Mouse (Mus musculus) midbrain, postnatal 0 days (tissue): ENCODE results near the gene Prex1. TPM values are rescaled to one million over a fixed set of nuclear protein-coding genes. Genes with fewer than 3 reads are reported as not detected.

Experiments
- ATAC-seq: fragments of 200-750 bp; cut with Nextera tagmentation; 2 replicates; pipeline ENCODE4 v1.8.0; 2017; ENCODE audit warnings: moderate number of reproducible peaks, mild to moderate bottlenecking, moderate TSS enrichment, moderate library complexity; ENCODE audit not compliant: low FRiP score
- DNase-seq: peaks from one replicate; pipeline ENCODE4 v3.0.0-alpha.2; 2015; ENCODE audit warnings: low spot score
- H3K27ac ChIP-seq: fragments of 300-500 bp; sonication (generic); 2 replicates; pipeline ENCODE4 v1.5.1; 2014; ENCODE audit warnings: low read depth, mild to moderate bottlenecking, low read length, mixed read lengths
- H3K27me3 ChIP-seq: fragments of 300-500 bp; sonication (generic); 2 replicates; pipeline ENCODE4 v1.6.1; 2014; ENCODE audit warnings: low read length, control low read depth, mixed read lengths; ENCODE audit not compliant: insufficient read depth
- H3K36me3 ChIP-seq: fragments of 300-500 bp; sonication (generic); 2 replicates; pipeline ENCODE4 v1.6.1; 2014; ENCODE audit warnings: low read length, control low read depth, mixed read lengths; ENCODE audit not compliant: insufficient read depth
- H3K4me1 ChIP-seq: fragments of 300-500 bp; sonication (generic); 2 replicates; pipeline ENCODE4 v1.6.1; 2014; ENCODE audit warnings: mild to moderate bottlenecking, control low read depth, antibody characterized with exemption, low read length, mixed read lengths; ENCODE audit not compliant: insufficient read depth
- H3K4me2 ChIP-seq: fragments of 300-500 bp; sonication (generic); 2 replicates; pipeline ENCODE4 v1.6.1; 2014; ENCODE audit warnings: low read depth, mild to moderate bottlenecking, low read length, mixed read lengths; ENCODE audit not compliant: poor library complexity, severe bottlenecking
- H3K4me3 ChIP-seq: fragments of 300-500 bp; sonication (generic); 2 replicates; pipeline ENCODE4 v1.5.1; 2014; ENCODE audit warnings: low read depth, mild to moderate bottlenecking, low read length, moderate library complexity
- H3K9ac ChIP-seq: fragments of 300-500 bp; sonication (generic); replicated peaks from 2 replicates; pipeline ENCODE4 v1.6.1; 2014; ENCODE audit warnings: mild to moderate bottlenecking, low read length, moderate library complexity, mixed read lengths; ENCODE audit not compliant: poor library complexity, severe bottlenecking
- H3K9me3 ChIP-seq: fragments of 300-500 bp; sonication (generic); 2 replicates; pipeline ENCODE4 v1.6.1; 2016; ENCODE audit warnings: low read length, control low read depth
- CTCF ChIP-seq: IDR thresholded peaks from 2 replicates; pipeline ENCODE4 v1.5.1; 2016; ENCODE audit warnings: antibody characterized with exemption, mild to moderate bottlenecking
- WGBS: fragments of 180-500 bp; shearing (Covaris S2); extraction: QIAGEN DNeasy Blood & Tissue Kit; methylation state at CpG from one replicate; pipeline ENCODE4 v1.1.7; 2014; 5-methylcytosine and 5-hydroxymethylcytosine counted together
- polyA plus RNA-seq: library from polyadenylated mRNA; unstranded; fragments of >200 nt; fragmentation: Nextera tagmentation; extraction: Ambion mirVana; gene quantifications from 2 replicates; pipeline ENCODE4 v1.2.1, GENCODE M21; 2015
- total RNA-seq: library from RNA; depleted of rRNA; stranded (reverse); fragments of >200 nt; gene quantifications from 2 replicates; pipeline ENCODE4 v1.2.3, GENCODE M21; 2014

Gene Prex1
- total and polyA plus RNA-seq, 2 experiments from 2014 or later = 17.4 to 53.8 TPM

DNA sequence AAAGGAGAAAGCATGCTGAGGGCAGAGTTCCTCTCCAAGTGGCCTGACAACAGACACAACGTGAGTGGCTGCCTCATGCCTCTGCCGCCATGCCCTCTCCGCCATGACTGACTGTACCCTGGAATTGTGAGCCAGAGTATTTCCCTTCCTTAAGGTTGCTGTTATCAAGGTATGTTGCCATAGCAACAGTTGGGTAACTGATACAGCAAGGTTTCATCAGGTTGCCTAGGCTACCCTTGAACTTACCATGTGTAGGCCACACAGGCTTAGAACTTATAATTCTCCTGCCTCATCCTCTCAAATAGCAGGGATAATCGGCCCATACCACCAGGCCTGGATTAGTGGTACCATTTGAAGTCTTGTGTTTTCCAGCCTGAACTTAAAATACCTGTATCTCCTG lies 58.3 kb downstream of the Prex1 start:
- ATAC-seq = no peak
- no peaks in the 10 kb centered on the region for H3K9me3 ChIP-seq
- WGBS = 72% methylated on average over 4 of the region's 4 CpGs
- no peak overlapping the region for H3K4me2 ChIP-seq
- TF ChIP-seq CTCF = no peak
- H3K4me1 ChIP-seq = no peaks in the 10 kb centered on the region
- no peaks in the 10 kb centered on the region for H3K36me3 ChIP-seq
- H3K9ac ChIP-seq = no peak overlapping the region
- no peak for DNase-seq
- no peak overlapping the region for H3K27ac ChIP-seq
- H3K27me3 ChIP-seq = no peaks in the 10 kb centered on the region
- H3K4me3 ChIP-seq = no peak overlapping the region

DNA sequence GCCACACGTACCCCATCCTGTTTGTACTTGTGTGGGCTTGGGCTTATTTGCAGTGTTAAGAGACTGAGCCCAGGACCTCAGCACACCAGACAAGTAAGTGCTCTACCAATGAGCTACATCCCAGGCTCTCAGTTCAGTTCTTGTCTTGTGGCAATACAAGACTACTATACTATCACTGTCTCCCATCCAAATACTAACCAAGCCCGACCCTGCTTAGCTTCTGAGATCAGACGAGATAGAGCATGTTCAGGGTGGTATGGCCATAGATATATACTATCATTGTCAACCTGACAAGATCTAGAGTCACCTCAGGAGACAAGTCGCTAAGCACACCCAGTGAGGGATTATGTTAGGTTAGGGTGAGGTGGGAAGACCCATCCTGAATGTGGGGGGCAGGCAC lies 58.8 kb downstream of the Prex1 start:
- no peak overlapping the region for H3K4me2 ChIP-seq
- H3K9ac ChIP-seq = no peak overlapping the region
- no peak for DNase-seq
- H3K4me1 ChIP-seq = no peaks in the 10 kb centered on the region
- no peak overlapping the region for H3K4me3 ChIP-seq
- H3K36me3 ChIP-seq = no peaks in the 10 kb centered on the region
- WGBS = 87% methylated on average over 4 of the region's 4 CpGs
- no peaks in the 10 kb centered on the region for H3K27me3 ChIP-seq
- no peaks in the 10 kb centered on the region for H3K9me3 ChIP-seq
- H3K27ac ChIP-seq = no peak overlapping the region
- no peak for ATAC-seq
- no peak for TF ChIP-seq CTCF

- WGBS = 28% methylated on average over 5 of the region's 5 CpGs
- peak; percentile 50 for DNase-seq
- no peak overlapping the region for H3K9ac ChIP-seq
Observed at GRCm38 (mm10) chr2:166653564-166653963, 60.1 kb downstream of the Prex1 start.

DNA sequence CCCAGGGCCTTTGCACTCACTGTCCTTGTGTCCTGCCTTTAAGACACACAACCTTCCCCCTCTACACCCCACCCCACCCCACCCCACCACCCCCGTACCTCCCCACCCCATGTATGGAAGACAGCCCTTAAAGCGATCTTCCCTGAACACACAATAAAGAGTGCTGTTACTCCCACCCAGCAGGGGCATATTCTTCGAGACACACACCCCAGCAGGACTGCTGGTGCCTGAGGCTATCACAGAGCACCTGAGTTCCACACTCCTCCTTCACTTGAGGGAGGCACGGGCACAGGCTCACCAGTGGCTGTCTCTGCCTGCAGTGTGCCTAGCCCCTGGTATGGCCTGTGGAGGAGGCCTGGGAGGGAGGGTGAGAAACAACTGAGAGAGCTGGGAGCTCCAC lies 61.0 kb downstream of the Prex1 start:
- no peak overlapping the region for H3K9ac ChIP-seq
- no peak overlapping the region for H3K4me3 ChIP-seq
- H3K4me1 ChIP-seq = no peaks in the 10 kb centered on the region
- ATAC-seq (no peak), DNase-seq (no peak)
- no peaks in the 10 kb centered on the region for H3K36me3 ChIP-seq
- WGBS = 55% methylated on average over 4 of the region's 4 CpGs
- H3K27me3 ChIP-seq = no peaks in the 10 kb centered on the region
- no peaks in the 10 kb centered on the region for H3K9me3 ChIP-seq
- H3K27ac ChIP-seq = no peak overlapping the region
- TF ChIP-seq CTCF = no peak
- no peak overlapping the region for H3K4me2 ChIP-seq

More at GRCm38 (mm10) chr2:166653564-166653963, 60.1 kb downstream of the Prex1 start:
- Histone ChIP-seq H3K27me3 (no peaks in the 10 kb centered on the region), H3K4me1 (no peaks in the 10 kb centered on the region), H3K9me3 (no peaks in the 10 kb centered on the region), H3K4me3 (no peak overlapping the region), H3K4me2 (no peak overlapping the region), H3K27ac (no peak overlapping the region), H3K36me3 (no peaks in the 10 kb centered on the region)
- no peak for ATAC-seq
- no peak for TF ChIP-seq CTCF

GRCm38 (mm10) chr2:166651317-166652030 lies 62.2 kb downstream of the Prex1 start:
- TF ChIP-seq CTCF = no peak
- H3K9ac ChIP-seq = no peak overlapping the region
- H3K27ac ChIP-seq = peak overlapping the region; percentile 26; the same call in 1 of the 2 replicates
- no peak overlapping the region for H3K4me2 ChIP-seq
- no peaks in the 10 kb centered on the region for H3K36me3 ChIP-seq
- H3K27me3 ChIP-seq = no peaks in the 10 kb centered on the region
- WGBS = 74% methylated on average over 10 of the region's 10 CpGs
- H3K4me1 ChIP-seq = no peaks in the 10 kb centered on the region
- no peak overlapping the region for H3K4me3 ChIP-seq
- DNase-seq (no peak), ATAC-seq (no peak)
- no peaks in the 10 kb centered on the region for H3K9me3 ChIP-seq

DNA sequence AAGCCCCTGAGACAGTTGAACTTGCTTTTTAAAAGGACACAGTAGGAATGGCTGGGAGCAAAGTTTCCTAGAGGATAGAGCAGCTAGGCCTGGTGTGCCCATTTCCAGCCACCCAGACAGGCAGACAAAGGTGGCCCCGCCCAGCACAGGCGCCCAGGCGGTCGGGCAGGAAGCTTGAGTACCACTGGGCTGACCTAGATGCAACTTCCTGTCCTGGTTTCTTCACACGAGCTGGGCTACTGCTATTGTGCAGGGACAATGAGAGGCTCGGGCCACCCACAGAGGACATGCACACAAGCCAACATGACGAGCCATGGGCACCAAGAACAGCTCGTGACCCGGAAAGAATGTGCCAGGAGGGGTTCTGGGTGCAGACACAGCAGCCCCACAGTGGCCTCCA lies 63.2 kb downstream of the Prex1 start:
- H3K4me1 ChIP-seq = no peaks in the 10 kb centered on the region
- no peak overlapping the region for H3K4me2 ChIP-seq
- TF ChIP-seq CTCF = no peak
- peak; percentile 52 for ATAC-seq
- DNase-seq = peak; percentile 60
- no peak overlapping the region for H3K4me3 ChIP-seq
- H3K27me3 ChIP-seq = no peaks in the 10 kb centered on the region
- H3K9ac ChIP-seq = no peak overlapping the region
- no peak overlapping the region for H3K27ac ChIP-seq
- WGBS = 41% methylated on average over 9 of the region's 9 CpGs
- H3K9me3 ChIP-seq = no peaks in the 10 kb centered on the region
- no peaks in the 10 kb centered on the region for H3K36me3 ChIP-seq
